Mouse (Mus musculus) lung, embryonic 15.5 days (tissue): ENCODE data around the gene Pip5kl1. TPM values are rescaled to one million over a fixed set of nuclear protein-coding genes. Genes with fewer than 3 reads are reported as not detected.

Source experiments
- ATAC-seq: fragments of 200-750 bp; cut with Nextera tagmentation; 2 replicates; pipeline ENCODE4 v1.8.0; 2017; ENCODE audit warnings: moderate number of reproducible peaks, borderline replicate concordance; ENCODE audit not compliant: low FRiP score, low TSS enrichment; ENCODE audit errors: extremely low read depth
- H3K27ac ChIP-seq: fragments of 300-500 bp; sonication (generic); 2 replicates; pipeline ENCODE4 v1.5.1; 2015; ENCODE audit warnings: moderate library complexity, mild to moderate bottlenecking, inconsistent platforms
- H3K27me3 ChIP-seq: fragments of 300-500 bp; sonication (generic); 2 replicates; pipeline ENCODE4 v1.6.1; 2015; ENCODE audit warnings: inconsistent platforms
- H3K36me3 ChIP-seq: fragments of 300-500 bp; sonication (generic); 2 replicates; pipeline ENCODE4 v1.6.1; 2015; ENCODE audit warnings: inconsistent platforms
- H3K4me1 ChIP-seq: fragments of 300-500 bp; sonication (generic); 2 replicates; pipeline ENCODE4 v1.6.1; 2015; ENCODE audit warnings: inconsistent platforms
- H3K4me2 ChIP-seq: fragments of 300-500 bp; sonication (generic); 2 replicates; pipeline ENCODE4 v1.6.1; 2015; ENCODE audit warnings: inconsistent platforms, mild to moderate bottlenecking, moderate library complexity
- H3K4me3 ChIP-seq: fragments of 300-500 bp; sonication (generic); 2 replicates; pipeline ENCODE4 v1.5.1; 2015; ENCODE audit warnings: mild to moderate bottlenecking, inconsistent platforms
- H3K9ac ChIP-seq: fragments of 300-500 bp; sonication (generic); 2 replicates; pipeline ENCODE4 v1.6.1; 2015; ENCODE audit warnings: inconsistent platforms
- H3K9me3 ChIP-seq: fragments of 300-500 bp; sonication (generic); 2 replicates; pipeline ENCODE4 v1.6.1; 2016; ENCODE audit warnings: inconsistent platforms
- WGBS: fragments of 180-500 bp; shearing (Covaris S2); methylation state at CpG from one replicate; pipeline ENCODE4 v1.1.7; 2015; 5-methylcytosine and 5-hydroxymethylcytosine counted together
- polyA plus RNA-seq: library from polyadenylated mRNA; unstranded; fragments of >200 nt; fragmentation: Nextera tagmentation; extraction: Ambion mirVana; gene quantifications from 2 replicates; pipeline ENCODE4 v1.2.1, GENCODE M21; 2015

Gene Pip5kl1
- polyA plus RNA-seq, 1 experiment from 2014 or later, result 0.30 TPM

- ATAC-seq, result peak; percentile 61; the same call in 1 of the 2 replicates
- no peak overlapping the region for H3K4me3 ChIP-seq
- no peak overlapping the region for H3K4me2 ChIP-seq
- H3K36me3 ChIP-seq, result no peaks in the 10 kb centered on the region
- H3K9ac ChIP-seq, result no peak overlapping the region
- no peaks in the 10 kb centered on the region for H3K27me3 ChIP-seq
- WGBS, result 49% methylated on average over 6 of the region's 6 CpGs
- no peaks in the 10 kb centered on the region for H3K9me3 ChIP-seq
- H3K27ac ChIP-seq, result peak overlapping the region; percentile 2; the same call in 1 of the 2 replicates
- H3K4me1 ChIP-seq, result peaks cover 10% of the 10 kb centered on the region; the same call in 1 of the 2 replicates
Observed at GRCm38 (mm10) chr2:32549764-32550163, 24.8 kb upstream of the Pip5kl1 start.

DNA sequence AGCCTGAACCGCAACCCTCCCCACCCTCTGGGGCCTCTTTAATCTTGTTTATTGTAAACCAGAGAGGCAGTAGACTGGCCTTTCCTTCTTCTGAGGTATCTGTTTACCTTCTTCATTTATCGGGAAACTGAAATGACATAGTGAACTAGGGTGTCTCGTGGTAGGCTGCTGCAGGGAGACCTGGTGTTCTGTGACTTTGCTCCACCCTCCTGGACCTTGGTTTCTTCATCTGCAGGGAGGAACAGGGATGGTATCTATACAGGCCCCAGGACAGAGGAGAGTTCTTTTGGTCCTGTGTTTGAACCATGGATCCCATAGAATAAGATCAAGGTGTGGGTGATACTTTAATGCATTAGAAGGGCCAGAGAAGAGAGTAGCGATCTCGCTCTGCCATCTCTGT, 23.4 kb upstream of the Pip5kl1 start:
- H3K9me3 ChIP-seq, result no peaks in the 10 kb centered on the region
- no peak for ATAC-seq
- 75% methylated on average over 5 of the region's 5 CpGs for WGBS
- H3K4me3 ChIP-seq, result no peak overlapping the region
- no peak overlapping the region for H3K4me2 ChIP-seq
- peaks cover 21% of the 10 kb centered on the region for H3K4me1 ChIP-seq
- no peaks in the 10 kb centered on the region for H3K36me3 ChIP-seq
- no peak overlapping the region for H3K9ac ChIP-seq
- no peak overlapping the region for H3K27ac ChIP-seq
- no peaks in the 10 kb centered on the region for H3K27me3 ChIP-seq

DNA sequence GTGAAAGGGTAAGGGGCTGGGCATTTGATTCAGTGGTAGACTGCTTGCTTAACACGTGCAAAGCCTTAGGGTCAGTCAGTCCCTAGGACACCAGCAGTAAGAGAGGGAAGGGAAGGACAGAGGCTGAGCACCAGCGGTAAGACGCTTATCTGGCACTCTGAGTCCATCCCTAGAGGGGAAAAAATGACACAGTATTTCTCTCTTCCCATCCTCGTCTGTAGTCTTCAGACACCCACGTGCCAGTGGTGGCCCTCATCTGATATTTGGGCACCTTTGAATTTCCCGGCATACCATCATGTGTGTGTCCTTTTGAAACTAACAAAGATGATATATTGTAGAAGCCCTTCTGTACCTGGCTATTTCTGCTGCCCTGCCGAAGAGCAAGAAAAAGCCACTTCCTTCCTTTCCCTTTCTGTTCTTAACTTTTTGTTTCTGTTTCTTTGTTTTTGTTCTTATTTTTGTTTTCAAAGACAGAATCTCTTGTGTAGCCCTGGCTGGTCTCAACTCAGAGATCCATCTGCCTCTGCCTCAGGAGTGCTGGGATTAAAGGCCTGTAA, 20.9 kb upstream of the Pip5kl1 start:
- Histone ChIP-seq H3K27me3 (no peaks in the 10 kb centered on the region), H3K9me3 (no peaks in the 10 kb centered on the region), H3K27ac (no peak overlapping the region), H3K4me2 (no peak overlapping the region), H3K4me3 (no peak overlapping the region), H3K4me1 (peaks cover 29% of the 10 kb centered on the region), H3K36me3 (peaks cover 3% of the 10 kb centered on the region; the same call in 1 of the 2 replicates), H3K9ac (no peak overlapping the region)
- WGBS, result 65% methylated on average over 7 of the region's 7 CpGs
- no peak for ATAC-seq

DNA sequence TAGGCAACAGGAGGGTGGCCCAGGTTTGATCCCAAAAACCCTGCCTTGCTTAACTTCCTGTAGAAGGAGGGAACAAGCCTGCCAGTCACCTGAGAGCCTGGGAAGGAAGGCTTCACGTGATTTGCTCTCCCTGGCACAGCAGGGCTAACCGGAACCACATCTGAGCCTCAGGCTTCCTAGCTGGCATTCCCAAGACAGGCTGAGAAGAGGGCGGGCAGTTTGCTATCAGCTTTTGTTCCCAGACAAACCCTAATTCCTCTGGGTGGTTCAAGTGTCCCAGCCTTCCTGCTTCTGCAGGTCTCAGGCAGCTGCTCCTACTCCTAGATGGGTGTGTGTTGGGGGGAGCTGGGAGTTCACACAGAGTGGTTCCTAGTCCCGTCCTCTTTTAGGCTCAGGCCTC, 19.1 kb upstream of the Pip5kl1 start:
- Histone ChIP-seq H3K36me3 (peaks cover 9% of the 10 kb centered on the region; the same call in 1 of the 2 replicates), H3K9me3 (no peaks in the 10 kb centered on the region), H3K4me2 (no peak overlapping the region), H3K27ac (peak overlapping the region; percentile 58), H3K27me3 (no peaks in the 10 kb centered on the region), H3K9ac (no peak overlapping the region), H3K4me1 (peaks cover 19% of the 10 kb centered on the region), H3K4me3 (no peak overlapping the region)
- WGBS, result 46% methylated on average over 4 of the region's 4 CpGs
- ATAC-seq, result 0 out of 2 replicates have a peak, but pooled peaks have one; percentile 17

DNA sequence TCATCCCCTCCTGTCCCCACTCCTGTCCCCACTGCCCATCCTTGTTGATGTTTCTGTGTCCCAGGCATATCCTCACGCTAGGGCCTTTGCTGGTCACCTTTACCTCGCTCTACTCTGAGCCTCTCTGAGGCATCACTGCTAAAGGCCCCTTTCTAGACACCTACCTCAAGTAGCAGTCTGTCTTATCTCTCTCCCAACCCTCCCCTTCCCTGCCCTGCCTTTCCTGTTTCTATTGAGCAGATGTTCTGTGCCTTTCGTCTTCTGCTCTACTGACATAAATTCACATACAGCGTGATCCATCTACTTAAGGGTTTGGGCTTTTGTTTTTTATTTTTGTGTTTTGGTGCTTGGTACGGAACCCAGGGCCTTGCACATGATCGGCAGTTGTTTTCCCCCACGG, 18.6 kb upstream of the Pip5kl1 start:
- H3K27me3 ChIP-seq, result no peaks in the 10 kb centered on the region
- no peak overlapping the region for H3K4me2 ChIP-seq
- H3K27ac ChIP-seq, result peak overlapping the region; percentile 58
- no peak overlapping the region for H3K4me3 ChIP-seq
- no peak for ATAC-seq
- no peaks in the 10 kb centered on the region for H3K9me3 ChIP-seq
- WGBS, result 71% methylated on average over 7 of the region's 7 CpGs
- H3K36me3 ChIP-seq, result peaks cover 14% of the 10 kb centered on the region
- H3K9ac ChIP-seq, result no peak overlapping the region
- H3K4me1 ChIP-seq, result peaks cover 19% of the 10 kb centered on the region

- no peaks in the 10 kb centered on the region for H3K9me3 ChIP-seq
- ATAC-seq, result no peak; the same call in 1 of the 2 replicates
- WGBS, result 57% methylated on average over 5 of the region's 5 CpGs
- H3K36me3 ChIP-seq, result peaks cover 37% of the 10 kb centered on the region
- H3K9ac ChIP-seq, result no peak overlapping the region
- peaks cover 19% of the 10 kb centered on the region for H3K4me1 ChIP-seq
- no peak overlapping the region for H3K4me2 ChIP-seq
- no peak overlapping the region for H3K4me3 ChIP-seq
- H3K27ac ChIP-seq, result peak overlapping the region; percentile 34; the same call in 1 of the 2 replicates
- no peaks in the 10 kb centered on the region for H3K27me3 ChIP-seq
Observed at GRCm38 (mm10) chr2:32559570-32559969, 15.0 kb upstream of the Pip5kl1 start.

GRCm38 (mm10) chr2:32566536-32567063, 8.0 kb upstream of the Pip5kl1 start:
- WGBS, result 40% methylated on average over 4 of the region's 4 CpGs
- Histone ChIP-seq H3K9ac (no peak overlapping the region), H3K4me3 (no peak overlapping the region), H3K36me3 (peaks cover 66% of the 10 kb centered on the region), H3K4me2 (no peak overlapping the region), H3K9me3 (no peaks in the 10 kb centered on the region), H3K4me1 (peaks cover 4% of the 10 kb centered on the region), H3K27me3 (no peaks in the 10 kb centered on the region), H3K27ac (0 out of 2 replicates have a peak overlapping the region, but pooled peaks have one; percentile 6)
- no peak for ATAC-seq

GRCm38 (mm10) chr2:32568149-32568548, 6.4 kb upstream of the Pip5kl1 start:
- Histone ChIP-seq H3K4me2 (no peak overlapping the region), H3K27ac (no peak overlapping the region), H3K36me3 (peaks cover 62% of the 10 kb centered on the region), H3K4me1 (peaks cover 10% of the 10 kb centered on the region), H3K9me3 (no peaks in the 10 kb centered on the region), H3K9ac (no peak overlapping the region), H3K27me3 (no peaks in the 10 kb centered on the region), H3K4me3 (no peak overlapping the region)
- ATAC-seq, result no peak
- 47% methylated on average over 5 of the region's 5 CpGs for whole genome bisulfite sequencing

GRCm38 (mm10) chr2:32568941-32569340, 5.7 kb upstream of the Pip5kl1 start:
- H3K4me1 ChIP-seq, result peaks cover 10% of the 10 kb centered on the region
- WGBS, result 79% methylated on average over 3 of the region's 3 CpGs

DNA sequence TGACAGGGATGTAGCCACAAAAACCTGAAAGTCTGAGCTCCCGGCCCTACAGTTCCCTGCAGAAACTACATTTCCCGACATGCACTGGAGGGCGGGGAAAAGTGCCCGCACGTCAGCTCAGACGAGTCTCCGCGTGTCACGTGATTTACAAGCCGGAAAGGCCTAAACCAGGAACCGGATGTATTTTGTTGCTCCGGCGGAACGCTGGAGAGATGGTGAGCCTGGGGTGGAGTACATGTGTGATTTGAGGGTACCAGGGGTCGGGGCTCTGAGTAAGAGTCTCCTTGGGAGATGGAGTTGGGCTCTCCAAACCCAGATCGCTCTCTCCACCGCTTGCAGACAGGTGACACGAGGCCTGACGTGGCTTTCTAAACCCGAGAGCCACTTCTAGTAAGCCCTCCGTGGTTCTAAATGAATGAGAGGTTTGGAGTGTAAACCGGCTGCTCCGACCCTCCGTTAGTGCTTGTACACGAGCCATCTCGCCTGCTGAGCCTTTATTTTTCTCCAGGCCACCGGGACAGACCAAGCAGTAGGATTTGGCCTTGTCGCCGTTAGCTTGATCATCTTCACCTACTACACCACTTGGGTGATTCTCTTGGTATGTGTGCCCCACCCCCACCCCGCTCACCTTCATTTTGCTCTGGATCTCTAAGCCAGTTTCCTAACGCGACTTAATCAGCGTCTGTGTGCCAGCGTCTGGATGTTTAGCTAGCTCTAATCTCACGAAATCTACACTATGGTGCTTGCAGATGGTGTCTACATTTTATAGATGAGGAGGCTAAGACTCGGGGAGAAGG, 3.7 kb upstream of the Pip5kl1 start, which contains the start of gene Dpm2:
Gene Dpm2 (plus strand): TSS at position 161 of the 797 bp plus-strand sequence.
- Histone ChIP-seq H3K9ac (peak within 1 kb of the TSS; percentile 70), H3K27me3 (no peaks in the 10 kb centered on the region), H3K4me1 (peaks cover 18% of the 10 kb centered on the region), H3K4me3 (peak within 1 kb of the TSS; percentile 76), H3K4me2 (peak within 1 kb of the TSS; percentile 62), H3K36me3 (peaks cover 36% of the 10 kb centered on the region), H3K27ac (peak within 1 kb of the TSS; percentile 46), H3K9me3 (no peaks in the 10 kb centered on the region)
- WGBS, result 1% methylated on average over 36 of the region's 36 CpGs
- ATAC-seq, result peak; percentile 77

More at GRCm38 (mm10) chr2:32568941-32569340, 5.7 kb upstream of the Pip5kl1 start:
- H3K4me2 ChIP-seq, result no peak overlapping the region
- H3K27me3 ChIP-seq, result no peaks in the 10 kb centered on the region
- H3K4me3 ChIP-seq, result no peak overlapping the region
- H3K36me3 ChIP-seq, result peaks cover 54% of the 10 kb centered on the region
- no peak overlapping the region for H3K9ac ChIP-seq
- no peaks in the 10 kb centered on the region for H3K9me3 ChIP-seq
- no peak overlapping the region for H3K27ac ChIP-seq
- no peak for ATAC-seq

GRCm38 (mm10) chr2:32572196-32572595, 2.4 kb upstream of the Pip5kl1 start:
- WGBS, result 91% methylated on average over 11 of the region's 11 CpGs
- no peak for ATAC-seq
- no peak overlapping the region for H3K27ac ChIP-seq
- no peak overlapping the region for H3K4me3 ChIP-seq
- H3K4me1 ChIP-seq, result peaks cover 18% of the 10 kb centered on the region
- no peak overlapping the region for H3K9ac ChIP-seq
- no peaks in the 10 kb centered on the region for H3K9me3 ChIP-seq
- no peaks in the 10 kb centered on the region for H3K27me3 ChIP-seq
- H3K4me2 ChIP-seq, result no peak overlapping the region
- H3K36me3 ChIP-seq, result peaks cover 26% of the 10 kb centered on the region
